Mouse (Mus musculus) cerebellum, adult 2 months (tissue): ENCODE measurements around the gene Slc23a2.
A peak's percentile ranks its signal among the peaks of the same experiment; 100 is the strongest.

Experiments used
- CTCF ChIP-seq: fragments of 200-500 bp; IDR thresholded peaks from 2 replicates; pipeline ENCODE4 v1.5.1; 2011; ENCODE audit warnings: low read depth, mild to moderate bottlenecking, control low read depth, low read length, moderate library complexity, borderline replicate concordance; ENCODE audit not compliant: insufficient read depth
- POLR2A ChIP-seq: fragments of 200-500 bp; IDR thresholded peaks from 2 replicates; pipeline ENCODE4 v1.6.1; 2011; ENCODE audit warnings: low read length, control low read depth, borderline replicate concordance; ENCODE audit not compliant: insufficient read depth

DNA sequence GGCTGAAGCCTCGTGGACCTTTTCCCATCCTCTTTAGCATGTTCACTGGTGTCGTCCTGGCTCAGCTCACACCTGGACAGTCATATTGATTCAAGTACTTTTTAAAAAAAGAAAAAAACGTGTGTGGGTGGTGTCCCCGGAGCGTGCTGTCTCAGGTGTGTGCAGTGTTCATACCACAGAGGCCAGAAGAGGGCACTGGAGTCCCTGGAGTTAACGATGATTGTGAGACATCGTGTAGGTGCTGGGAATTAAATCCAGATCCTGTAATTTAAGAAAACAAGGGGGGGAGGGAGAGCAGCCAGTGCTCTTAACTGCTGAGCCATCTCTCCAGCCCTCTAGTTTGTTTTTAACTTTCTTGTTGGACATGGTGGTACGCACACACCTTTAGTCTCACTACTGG lies 2.3 kb downstream of the Slc23a2 start:
- TF ChIP-seq CTCF (peak; percentile 23; the same call in 1 of the 2 replicates), POLR2A (no peak)
